Mouse (Mus musculus) G1E (cell line): ENCODE measurements at regions not wholly inside any gene's neighbourhood (a gene's known extent, or its start where the extent isn't known, plus 50 kb on each side); places are given as distances from the start of the nearest gene placed in this dataset.

ENCODE experiments used
- CTCF ChIP-seq: IDR thresholded peaks from 2 replicates; pipeline ENCODE4 v1.5.1; 2012; ENCODE audit warnings: low read depth, low read length, inconsistent platforms, mixed read lengths
- GATA1 ChIP-seq: IDR thresholded peaks from 2 replicates; pipeline ENCODE4 v1.6.1; 2012; ENCODE audit warnings: borderline replicate concordance, low read length, inconsistent platforms, mixed read lengths
- POLR2AphosphoS5 ChIP-seq: IDR thresholded peaks from 2 replicates; pipeline ENCODE4 v1.6.1; 2012; ENCODE audit warnings: low read depth, low read length, inconsistent platforms; ENCODE audit not compliant: insufficient replicate concordance
- TAL1 ChIP-seq: conservative IDR thresholded peaks from 2 replicates; pipeline ENCODE4 v1.6.1; 2012; ENCODE audit warnings: low read depth, low read length, inconsistent platforms, mixed read lengths

GRCm38 (mm10) chr13:39516106-39516505 is 555.4 kb upstream of the Slc35b3 start:
- TF ChIP-seq CTCF (no peak), POLR2AphosphoS5 (no peak), GATA1 (no peak), TAL1 (no peak)
